Mouse (Mus musculus) thymus, adult 2 months (tissue): ENCODE measurements around the gene Qdpr.

ENCODE experiments used
- CTCF ChIP-seq: fragments of 200-500 bp; IDR thresholded peaks from 2 replicates; pipeline ENCODE4 v1.5.1; 2012; ENCODE audit warnings: mild to moderate bottlenecking, control low read depth, low read length, moderate library complexity, borderline replicate concordance; ENCODE audit not compliant: control insufficient read depth, poor library complexity, insufficient read depth; ENCODE audit errors: extremely low read depth
- POLR2A ChIP-seq: fragments of 200-500 bp; IDR thresholded peaks from 2 replicates; pipeline ENCODE4 v1.6.1; 2012; ENCODE audit warnings: mild to moderate bottlenecking, low read length, control low read depth, moderate library complexity; ENCODE audit not compliant: control insufficient read depth, poor library complexity, insufficient read depth; ENCODE audit errors: extremely low read depth

DNA sequence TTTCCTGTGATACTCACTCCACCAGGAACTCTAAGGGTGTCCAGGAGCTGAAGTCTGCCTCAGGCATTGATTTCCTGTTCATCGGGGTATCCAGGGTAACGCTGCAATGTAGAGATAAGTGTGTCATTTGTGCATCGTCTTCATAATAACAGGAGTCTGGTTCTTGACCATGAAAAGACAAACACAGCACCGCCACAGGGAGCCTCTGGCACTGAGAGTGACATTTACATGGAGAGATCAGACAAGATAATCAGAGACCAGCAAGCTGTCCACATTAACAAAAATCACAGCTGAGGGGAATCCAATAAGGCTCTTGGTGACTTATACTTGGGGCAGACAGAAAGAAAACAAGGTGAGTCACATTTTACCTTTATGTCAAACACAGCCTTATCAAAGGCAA is 12.2 kb downstream of the Qdpr start:
- TF ChIP-seq POLR2A (no peak), CTCF (no peak)
